In genomic region chr2:121354378-121354777, GRCm38 (mm10) we compare ENCODE assay signal across 7 mouse cellular contexts. TPM values are rescaled to one million over a fixed set of nuclear protein-coding genes. Genes with fewer than 3 reads are reported as not detected.
DNase-seq lines count a peak whose midpoint lies in the region; ATAC-seq and TF ChIP-seq lines count a peak whose summit lies in the region.

No protein-coding gene starts in this region.

- H3K4me2 ChIP-seq in liver, embryonic 13.5 days: peak overlapping the region; percentile 97

- no peak for TF ChIP-seq POLR2A in spleen, adult 2 months (IDR thresholded peaks at IDR 0.05; ENCODE audit: low read depth, low read length)

- H3K27me3 ChIP-seq in spleen, adult 2 months (ENCODE audit: control insufficient read depth, insufficient read depth, low read length): peaks cover 12% of the 10 kb centered on the region
- H3K27me3 ChIP-seq in forebrain, embryonic 10.5 days (ENCODE audit: poor library complexity, severe bottlenecking): peaks cover 34% of the 10 kb centered on the region
- H3K27me3 ChIP-seq in liver, embryonic 13.5 days: peaks cover 44% of the 10 kb centered on the region

- H3K9me3 ChIP-seq in forebrain, embryonic 10.5 days: no peaks in the 10 kb centered on the region
- no peaks in the 10 kb centered on the region for H3K9me3 ChIP-seq in liver, embryonic 13.5 days (replicated peaks)

- DNase-seq in spleen, adult 2 months (ENCODE audit: low read depth in 1 of 2, low spot score in 2 of 2): no peak
- DNase-seq in spleen, adult 18-20 months: no peak
- no peak for DNase-seq in forebrain, embryonic 10.5 days (ENCODE audit: extremely low spot score, low spot score)
- no peak for DNase-seq in liver, embryonic 13.5 days
- no peak for DNase-seq in ovary, postnatal 10 days (ENCODE audit: low spot score)
- DNase-seq in layer of hippocampus, adult 18-20 months (ENCODE audit: low spot score in 2 of 2): no peak
- no peak for DNase-seq in kidney, postnatal 14 days

- peak overlapping the region; percentile 80; the same call in 1 of the 2 replicates for H3K4me3 ChIP-seq in spleen, adult 2 months (ENCODE audit: extremely low read depth, insufficient read depth, insufficient read length)
- H3K4me3 ChIP-seq in forebrain, embryonic 10.5 days: peak overlapping the region; percentile 67
- H3K4me3 ChIP-seq in liver, embryonic 13.5 days (replicated peaks): peak overlapping the region; percentile 80

- H3K36me3 ChIP-seq in spleen, adult 2 months (ENCODE audit: control insufficient read depth, insufficient read depth, low read length): no peaks in the 10 kb centered on the region
- 0 out of 2 replicates have a peak, but pooled peaks cover 2% of the 10 kb centered on the region for H3K36me3 ChIP-seq in forebrain, embryonic 10.5 days (replicated peaks)
- H3K36me3 ChIP-seq in liver, embryonic 13.5 days: no peaks in the 10 kb centered on the region

- H3K9ac ChIP-seq in liver, embryonic 13.5 days: peak overlapping the region; percentile 87

- ATAC-seq in liver, embryonic 13.5 days (ENCODE audit: low read depth): peak; percentile 22

- peaks cover 5% of the 10 kb centered on the region; the same call in 1 of the 2 replicates for H3K4me1 ChIP-seq in spleen, adult 2 months (ENCODE audit: control insufficient read depth, insufficient read depth, insufficient read length)
- peaks cover 31% of the 10 kb centered on the region for H3K4me1 ChIP-seq in forebrain, embryonic 10.5 days
- peaks cover 16% of the 10 kb centered on the region for H3K4me1 ChIP-seq in liver, embryonic 13.5 days (replicated peaks)

- WGBS in spleen, adult 2 months: 4% methylated on average over 6 of the region's 6 CpGs
- WGBS in forebrain, embryonic 10.5 days: 4% methylated on average over 6 of the region's 6 CpGs
- 4% methylated on average over 6 of the region's 6 CpGs for WGBS in liver, embryonic 13.5 days (ENCODE audit: insufficient replicate concordance)

- TF ChIP-seq CTCF in spleen, adult 2 months (IDR thresholded peaks at IDR 0.05; ENCODE audit: extremely low read depth, insufficient read depth, insufficient read length, insufficient replicate concordance): no peak

- H3K27ac ChIP-seq in spleen, adult 2 months (ENCODE audit: insufficient read depth, low read length): no peak overlapping the region
- H3K27ac ChIP-seq in forebrain, embryonic 10.5 days: peak overlapping the region; percentile 93
- H3K27ac ChIP-seq in liver, embryonic 13.5 days: 0 out of 2 replicates have a peak overlapping the region, but pooled peaks have one; percentile 31

RNA-seq across cellular contexts. Expression of gene Ppip5k1, which starts 0.8 kb away (rescaled TPM):
- polyA plus RNA-seq in spleen, adult 2 months (2012; rRNA removed): 8.7 and 9.3 TPM in 2 replicates
- polyA plus RNA-seq in forebrain, embryonic 10.5 days (2016; fragmentation: Nextera tagmentation; extraction: Ambion mirVana): 10.1 and 11.0 TPM in 2 replicates
- polyA plus RNA-seq in liver, embryonic 13.5 days (2015; fragmentation: Nextera tagmentation; extraction: Ambion mirVana): 6.1 and 7.9 TPM in 2 replicates
- 100 to 1,000 TPM; 106 to 109 TPM for total RNA-seq in layer of hippocampus, adult 18-20 months (2021)

RNA-seq across cellular contexts. Expression of gene Ckmt1, which starts 3.1 kb away (rescaled TPM):
- polyA plus RNA-seq in spleen, adult 2 months (2012; rRNA removed): 0.36 and 0.43 TPM in 2 replicates
- 2.2 and 3.9 TPM in 2 replicates for polyA plus RNA-seq in forebrain, embryonic 10.5 days (2016; fragmentation: Nextera tagmentation; extraction: Ambion mirVana)
- polyA plus RNA-seq in liver, embryonic 13.5 days (2015; fragmentation: Nextera tagmentation; extraction: Ambion mirVana): 0.20 and 0.36 TPM in 2 replicates
- total RNA-seq in layer of hippocampus, adult 18-20 months (2021): 100 to 1,000 TPM; 380 to 418 TPM

RNA-seq across cellular contexts. Expression of gene Strc, which starts 32.6 kb away (rescaled TPM):
- polyA plus RNA-seq in spleen, adult 2 months (2012; rRNA removed): 0.05 and 0.07 TPM in 2 replicates
- polyA plus RNA-seq in forebrain, embryonic 10.5 days (2016; fragmentation: Nextera tagmentation; extraction: Ambion mirVana): not detected in 2 replicates
- not detected in 2 replicates for polyA plus RNA-seq in liver, embryonic 13.5 days (2015; fragmentation: Nextera tagmentation; extraction: Ambion mirVana)
- under 1 TPM; 0.58 to 0.77 TPM for total RNA-seq in layer of hippocampus, adult 18-20 months (2021)

RNA-seq across cellular contexts. Expression of gene Pdia3, which starts 59.2 kb away (rescaled TPM):
- polyA plus RNA-seq in spleen, adult 2 months (2012; rRNA removed): 214 and 398 TPM in 2 replicates
- polyA plus RNA-seq in forebrain, embryonic 10.5 days (2016; fragmentation: Nextera tagmentation; extraction: Ambion mirVana): 578 and 630 TPM in 2 replicates
- polyA plus RNA-seq in liver, embryonic 13.5 days (2015; fragmentation: Nextera tagmentation; extraction: Ambion mirVana): 291 and 374 TPM in 2 replicates
- total RNA-seq in layer of hippocampus, adult 18-20 months (2021): 100 to 1,000 TPM; 189 to 197 TPM

RNA-seq across cellular contexts. Expression of gene Catsper2, which starts 59.2 kb away (rescaled TPM):
- polyA plus RNA-seq in spleen, adult 2 months (2012; rRNA removed): 0.89 and 0.97 TPM in 2 replicates
- polyA plus RNA-seq in forebrain, embryonic 10.5 days (2016; fragmentation: Nextera tagmentation; extraction: Ambion mirVana): 1.5 and 2.0 TPM in 2 replicates
- polyA plus RNA-seq in liver, embryonic 13.5 days (2015; fragmentation: Nextera tagmentation; extraction: Ambion mirVana): 0.52 and 0.76 TPM in 2 replicates
- total RNA-seq in layer of hippocampus, adult 18-20 months (2021): 1 to 10 TPM; 3.4 to 4.6 TPM
